Mouse (Mus musculus): ENCODE data around the gene Neurl4.
A peak's percentile ranks its signal among the peaks of the same experiment; 100 is the strongest.

- TF ChIP-seq CTCF (IDR thresholded peaks at IDR 0.05; ENCODE audit: borderline replicate concordance, insufficient read depth, low read depth, low read length) (no peak), POLR2A (IDR thresholded peaks at IDR 0.05; ENCODE audit: borderline replicate concordance, insufficient read depth, low read length) (peak; percentile 68; the same call in 1 of the 2 replicates)
Observed at GRCm38 (mm10) chr11:69880853-69881603, 19.8 kb upstream of the Neurl4 start, which contains the start of gene Kctd11.

Measured in cerebellum, adult 2 months (tissue).